Mouse (Mus musculus): Measurements from ENCODE around the gene BC025920. TPM values are rescaled to one million over a fixed set of nuclear protein-coding genes. Genes with fewer than 3 reads are reported as not detected.
"Not testable (repeated sequence)": the region's sequence is repeated elsewhere in the genome, so short reads cannot be mapped to it uniquely, and the experiment has no call there.

BC025920 gene
- total and polyA plus RNA-seq, 2 experiments: 0.55 to 0.56 TPM

GRCm38 (mm10) chr10:81638101-81638500, 32.0 kb downstream of the BC025920 start:
- whole genome bisulfite sequencing: 81% methylated on average over 6 of the region's 6 CpGs
- Histone ChIP-seq H3K27ac (replicated peaks; ENCODE audit: insufficient read depth, low read depth, low read length) (no peak overlapping the region), H3K4me1 (ENCODE audit: control insufficient read depth, insufficient read depth, low read length) (peaks cover 8% of the 10 kb centered on the region), H3K79me2 (ENCODE audit: control insufficient read depth, insufficient read depth, low read length) (no peaks in the 10 kb centered on the region), H3K27me3 (ENCODE audit: control insufficient read depth, insufficient read depth, low read length) (no peaks in the 10 kb centered on the region), H3K9ac (ENCODE audit: low read depth, low read length) (no peak overlapping the region), H3K4me3 (ENCODE audit: insufficient read depth, low read depth, low read length) (no peak overlapping the region), H3K36me3 (ENCODE audit: control insufficient read depth, insufficient read depth, low read length) (no peaks in the 10 kb centered on the region)
- DNase-seq (ENCODE audit: extremely low read depth, low read depth, low spot score): no peak
- TF ChIP-seq CTCF (IDR thresholded peaks at IDR 0.05; ENCODE audit: low read depth, low read length) (no peak), POLR2A (IDR thresholded peaks at IDR 0.05; ENCODE audit: extremely low read depth, insufficient read depth, low read length) (no peak)

DNA sequence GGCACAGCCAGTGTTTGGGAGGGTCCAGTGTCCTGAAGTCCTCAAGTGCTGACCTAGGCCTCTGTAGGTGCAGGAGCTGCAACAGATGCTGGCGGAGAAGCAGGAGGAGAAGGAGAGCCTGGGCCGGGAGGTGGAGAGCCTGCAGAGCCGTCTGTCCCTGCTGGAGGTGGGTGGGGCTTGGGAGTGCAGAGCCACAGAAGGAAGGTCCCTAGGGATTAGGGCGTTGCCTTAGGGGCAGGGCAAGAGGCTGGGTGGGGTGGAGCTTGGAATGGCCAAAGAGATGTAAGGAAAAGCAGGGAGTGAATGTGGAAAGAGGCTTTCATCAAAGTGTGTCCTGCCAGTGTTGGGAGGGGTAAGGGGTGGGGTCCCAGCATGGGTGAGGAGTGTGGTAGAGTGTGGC, 34.8 kb downstream of the BC025920 start:
- 59% methylated on average over 4 of the region's 4 CpGs for WGBS
- not testable (repeated sequence) for H3K27ac ChIP-seq (replicated peaks; ENCODE audit: insufficient read depth, low read depth, low read length); DNase-seq (ENCODE audit: extremely low read depth, low read depth, low spot score); H3K27me3 ChIP-seq (ENCODE audit: control insufficient read depth, insufficient read depth, low read length); H3K9ac ChIP-seq (ENCODE audit: low read depth, low read length); H3K4me1 ChIP-seq (ENCODE audit: control insufficient read depth, insufficient read depth, low read length); H3K4me3 ChIP-seq (ENCODE audit: insufficient read depth, low read depth, low read length); H3K36me3 ChIP-seq (ENCODE audit: control insufficient read depth, insufficient read depth, low read length); H3K79me2 ChIP-seq (ENCODE audit: control insufficient read depth, insufficient read depth, low read length)

- DNase-seq (ENCODE audit: extremely low read depth, low read depth, low spot score): no peak
- Histone ChIP-seq H3K9ac (ENCODE audit: low read depth, low read length) (no peak overlapping the region), H3K27me3 (ENCODE audit: control insufficient read depth, insufficient read depth, low read length) (no peaks in the 10 kb centered on the region), H3K27ac (replicated peaks; ENCODE audit: insufficient read depth, low read depth, low read length) (no peak overlapping the region), H3K4me1 (ENCODE audit: control insufficient read depth, insufficient read depth, low read length) (peaks cover 8% of the 10 kb centered on the region), H3K36me3 (ENCODE audit: control insufficient read depth, insufficient read depth, low read length) (no peaks in the 10 kb centered on the region), H3K4me3 (ENCODE audit: insufficient read depth, low read depth, low read length) (no peak overlapping the region), H3K79me2 (ENCODE audit: control insufficient read depth, insufficient read depth, low read length) (no peaks in the 10 kb centered on the region)
- TF ChIP-seq POLR2A (IDR thresholded peaks at IDR 0.05; ENCODE audit: extremely low read depth, insufficient read depth, low read length) (no peak), CTCF (IDR thresholded peaks at IDR 0.05; ENCODE audit: low read depth, low read length) (no peak)
- WGBS: 86% methylated on average over 2 of the region's 2 CpGs
Measured at GRCm38 (mm10) chr10:81641566-81641965, 35.5 kb downstream of the BC025920 start.

GRCm38 (mm10) chr10:81641978-81642647, 36.0 kb downstream of the BC025920 start:
- Histone ChIP-seq H3K4me1 (ENCODE audit: control insufficient read depth, insufficient read depth, low read length) (peaks cover 8% of the 10 kb centered on the region), H3K36me3 (ENCODE audit: control insufficient read depth, insufficient read depth, low read length) (no peaks in the 10 kb centered on the region), H3K9ac (ENCODE audit: low read depth, low read length) (no peak overlapping the region), H3K4me3 (ENCODE audit: insufficient read depth, low read depth, low read length) (peak overlapping the region; percentile 80; the same call in 1 of the 2 replicates), H3K27me3 (ENCODE audit: control insufficient read depth, insufficient read depth, low read length) (no peaks in the 10 kb centered on the region), H3K27ac (replicated peaks; ENCODE audit: insufficient read depth, low read depth, low read length) (no peak overlapping the region), H3K79me2 (ENCODE audit: control insufficient read depth, insufficient read depth, low read length) (no peaks in the 10 kb centered on the region)
- peak; percentile 15 for DNase-seq (ENCODE audit: extremely low read depth, low read depth, low spot score)
- WGBS: 84% methylated on average over 8 of the region's 8 CpGs
- TF ChIP-seq CTCF (IDR thresholded peaks at IDR 0.05; ENCODE audit: low read depth, low read length) (no peak), POLR2A (IDR thresholded peaks at IDR 0.05; ENCODE audit: extremely low read depth, insufficient read depth, low read length) (no peak)

- DNase-seq (ENCODE audit: extremely low read depth, low read depth, low spot score): peak; percentile 33
Measured at GRCm38 (mm10) chr10:81642648-81643448, 36.8 kb downstream of the BC025920 start.

More at GRCm38 (mm10) chr10:81642648-81643448, 36.8 kb downstream of the BC025920 start:
- no peaks in the 10 kb centered on the region for H3K36me3 ChIP-seq (ENCODE audit: control insufficient read depth, insufficient read depth, low read length)
- H3K27me3 ChIP-seq (ENCODE audit: control insufficient read depth, insufficient read depth, low read length): no peaks in the 10 kb centered on the region
- H3K4me3 ChIP-seq (ENCODE audit: insufficient read depth, low read depth, low read length): peak overlapping the region; percentile 80
- peak overlapping the region; percentile 79 for H3K27ac ChIP-seq (replicated peaks; ENCODE audit: insufficient read depth, low read depth, low read length)
- H3K4me1 ChIP-seq (ENCODE audit: control insufficient read depth, insufficient read depth, low read length): peaks cover 8% of the 10 kb centered on the region
- H3K9ac ChIP-seq (ENCODE audit: low read depth, low read length): peak overlapping the region; percentile 93
- TF ChIP-seq POLR2A (IDR thresholded peaks at IDR 0.05; ENCODE audit: extremely low read depth, insufficient read depth, low read length): no peak
- no peak for TF ChIP-seq CTCF (IDR thresholded peaks at IDR 0.05; ENCODE audit: low read depth, low read length)
- WGBS: 12% methylated on average over 24 of the region's 24 CpGs
- no peaks in the 10 kb centered on the region for H3K79me2 ChIP-seq (ENCODE audit: control insufficient read depth, insufficient read depth, low read length)

Measured in liver, adult 2 months (tissue).